Mouse (Mus musculus): ENCODE measurements at regions not wholly inside any gene's neighbourhood (a gene's known extent, or its start where the extent isn't known, plus 50 kb on each side); places are given as distances from the start of the nearest gene placed in this dataset.

GRCm38 (mm10) chr3:142934326-142934725 lies 52.5 kb upstream of the Pkn2 start:
- ATAC-seq (replicated peaks; ENCODE audit: low FRiP score, poor library complexity, severe bottlenecking), result no peak

- ATAC-seq (replicated peaks; ENCODE audit: low FRiP score, poor library complexity, severe bottlenecking), result no peak
Observed at GRCm38 (mm10) chr3:142933684-142934259, 52.0 kb upstream of the Pkn2 start.
